In genomic region chr3:89354816-89355511, GRCm38 (mm10) we compare ENCODE assay signal across 8 mouse cellular contexts. TPM values are rescaled to one million over a fixed set of nuclear protein-coding genes. Genes with fewer than 3 reads are reported as not detected.
DNase-seq lines count a peak whose midpoint lies in the region; ATAC-seq and TF ChIP-seq lines count a peak whose summit lies in the region.

No protein-coding gene starts in this region.

- TF ChIP-seq EP300 in lung, postnatal 0 days (IDR thresholded peaks at IDR 0.05) = peak; percentile 81

- H3K4me1 ChIP-seq in embryonic facial prominence, embryonic 10.5 days = peaks cover 28% of the 10 kb centered on the region
- no peaks in the 10 kb centered on the region for H3K4me1 ChIP-seq in lung, postnatal 0 days (ENCODE audit: insufficient read depth, low read depth, low read length)

- intact Hi-C loops in heart, postnatal 14 days (cut with DNase I) = loop anchor here (1.0 to 2.0 kb wide), 2 partner anchors 15 to 38 kb away; no protein-coding TSS in a partner anchor

- peak; percentile 99 for TF ChIP-seq CTCF in layer of hippocampus, adult 2 months (conservative IDR thresholded peaks at IDR 0.05)
- peak; percentile 95 for TF ChIP-seq CTCF in lung, postnatal 0 days (IDR thresholded peaks at IDR 0.05)

- H3K36me3 ChIP-seq in embryonic facial prominence, embryonic 10.5 days (replicated peaks) = no peaks in the 10 kb centered on the region
- H3K36me3 ChIP-seq in lung, postnatal 0 days (ENCODE audit: insufficient read depth, low read length) = no peaks in the 10 kb centered on the region

- H3K4me3 ChIP-seq in embryonic facial prominence, embryonic 10.5 days = no peak overlapping the region
- no peak overlapping the region for H3K4me3 ChIP-seq in layer of hippocampus, adult 2 months
- no peak overlapping the region for H3K4me3 ChIP-seq in lung, postnatal 0 days (ENCODE audit: low read depth, low read length)

- DNase-seq in CD8-positive naive resting alpha-beta T cell, adult 2 months (ENCODE audit: low read depth in 2 of 2, low spot score in 2 of 2) = peak; percentile 76 to 81
- DNase-seq in adrenal gland, postnatal 25 days = peak; percentile 90
- peak; percentile 87 for DNase-seq in embryonic facial prominence, embryonic 10.5 days (ENCODE audit: low spot score)
- peak; percentile 88 to 93 for DNase-seq in heart, postnatal 14 days
- peak; percentile 86 to 93 for DNase-seq in layer of hippocampus, adult 2 months (ENCODE audit: low spot score in 2 of 2)
- DNase-seq in lung, postnatal 0 days (ENCODE audit: low spot score) = peak; percentile 94
- peak; percentile 80 to 82 for DNase-seq in right cerebral cortex, postnatal 10 days (ENCODE audit: low spot score in 2 of 2)
- peak; percentile 56 for DNase-seq in urinary bladder, postnatal 10 days (ENCODE audit: low spot score)

- no peak overlapping the region for H3K9ac ChIP-seq in lung, postnatal 0 days (replicated peaks; ENCODE audit: low read depth)

- peak; percentile 85 for ATAC-seq in lung, postnatal 0 days

- no peaks in the 10 kb centered on the region for H3K9me3 ChIP-seq in embryonic facial prominence, embryonic 10.5 days
- H3K9me3 ChIP-seq in lung, postnatal 0 days (ENCODE audit: low read length) = no peaks in the 10 kb centered on the region

- no peak overlapping the region for H3K27ac ChIP-seq in embryonic facial prominence, embryonic 10.5 days (replicated peaks)
- H3K27ac ChIP-seq in layer of hippocampus, adult 2 months = no peak overlapping the region
- no peak overlapping the region for H3K27ac ChIP-seq in lung, postnatal 0 days (ENCODE audit: low read length)

- H3K27me3 ChIP-seq in embryonic facial prominence, embryonic 10.5 days (replicated peaks; ENCODE audit: low read depth, poor library complexity, severe bottlenecking) = peaks cover 55% of the 10 kb centered on the region
- H3K27me3 ChIP-seq in lung, postnatal 0 days (replicated peaks; ENCODE audit: insufficient read depth, low read length) = no peaks in the 10 kb centered on the region

- 18% methylated on average over 5 of the region's 5 CpGs for WGBS in embryonic facial prominence, embryonic 10.5 days
- WGBS in lung, postnatal 0 days = 12% methylated on average over 5 of the region's 5 CpGs

- H3K4me2 ChIP-seq in lung, postnatal 0 days (replicated peaks; ENCODE audit: low read depth, low read length) = no peak overlapping the region

RNA-seq across cellular contexts. Expression of gene Adam15, which starts 5.2 kb away (rescaled TPM):
- 50.4 and 65.1 TPM in 2 replicates for total RNA-seq in adrenal gland, postnatal 25 days (2021)
- polyA plus RNA-seq in embryonic facial prominence, embryonic 10.5 days (2016; fragmentation: Nextera tagmentation; extraction: Ambion mirVana) = 30.5 and 34.2 TPM in 2 replicates
- total RNA-seq in heart, postnatal 14 days (2021) = 10 to 100 TPM; 80.4 to 100.0 TPM
- total RNA-seq in layer of hippocampus, adult 2 months (2021) = 100 to 1,000 TPM; 122 to 127 TPM
- 133 and 177 TPM in 2 replicates for polyA plus RNA-seq in lung, postnatal 0 days (2015; fragmentation: Nextera tagmentation; extraction: Ambion mirVana)

RNA-seq across cellular contexts. Expression of gene Dcst2, which starts 6.8 kb away (rescaled TPM):
- total RNA-seq in adrenal gland, postnatal 25 days (2021) = 0.38 and 0.76 TPM in 2 replicates
- polyA plus RNA-seq in embryonic facial prominence, embryonic 10.5 days (2016; fragmentation: Nextera tagmentation; extraction: Ambion mirVana) = 0.09 and 0.15 TPM in 2 replicates
- not detected for total RNA-seq in heart, postnatal 14 days (2021)
- total RNA-seq in layer of hippocampus, adult 2 months (2021) = under 1 TPM; 0.29 to 0.77 TPM
- 0.16 and 0.25 TPM in 2 replicates for polyA plus RNA-seq in lung, postnatal 0 days (2015; fragmentation: Nextera tagmentation; extraction: Ambion mirVana)

RNA-seq across cellular contexts. Expression of gene Dcst1, which starts 10.1 kb away (rescaled TPM):
- total RNA-seq in adrenal gland, postnatal 25 days (2021) = 0.55 TPM in 1 of 2 replicates, not detected in the other
- 0.20 and 0.47 TPM in 2 replicates for polyA plus RNA-seq in embryonic facial prominence, embryonic 10.5 days (2016; fragmentation: Nextera tagmentation; extraction: Ambion mirVana)
- total RNA-seq in heart, postnatal 14 days (2021) = under 1 TPM; 0.22 to 0.48 TPM
- not detected for total RNA-seq in layer of hippocampus, adult 2 months (2021)
- polyA plus RNA-seq in lung, postnatal 0 days (2015; fragmentation: Nextera tagmentation; extraction: Ambion mirVana) = 0.11 and 0.38 TPM in 2 replicates

RNA-seq across cellular contexts. Expression of gene Efna4, which starts 17.1 kb away (rescaled TPM):
- total RNA-seq in adrenal gland, postnatal 25 days (2021) = 1.7 TPM in 1 of 2 replicates, not detected in the other
- 37.3 and 40.8 TPM in 2 replicates for polyA plus RNA-seq in embryonic facial prominence, embryonic 10.5 days (2016; fragmentation: Nextera tagmentation; extraction: Ambion mirVana)
- under 1 TPM; 0.49 to 0.74 TPM for total RNA-seq in heart, postnatal 14 days (2021)
- total RNA-seq in layer of hippocampus, adult 2 months (2021) = under 1 TPM; 0.61 to 0.96 TPM
- 9.7 and 10.3 TPM in 2 replicates for polyA plus RNA-seq in lung, postnatal 0 days (2015; fragmentation: Nextera tagmentation; extraction: Ambion mirVana)

RNA-seq across cellular contexts. Expression of gene Efna3, which starts 32.2 kb away (rescaled TPM):
- 0.27 TPM in 1 of 2 replicates, not detected in the other for total RNA-seq in adrenal gland, postnatal 25 days (2021)
- polyA plus RNA-seq in embryonic facial prominence, embryonic 10.5 days (2016; fragmentation: Nextera tagmentation; extraction: Ambion mirVana) = 4.5 and 6.8 TPM in 2 replicates
- not detected for total RNA-seq in heart, postnatal 14 days (2021)
- 10 to 100 TPM; 65.5 to 76.3 TPM for total RNA-seq in layer of hippocampus, adult 2 months (2021)
- polyA plus RNA-seq in lung, postnatal 0 days (2015; fragmentation: Nextera tagmentation; extraction: Ambion mirVana) = 4.4 and 6.7 TPM in 2 replicates
